Mouse (Mus musculus): ENCODE measurements around the gene Stk35.
A peak's percentile ranks its signal among the peaks of the same experiment; 100 is the strongest.

Stk35 gene

DNA sequence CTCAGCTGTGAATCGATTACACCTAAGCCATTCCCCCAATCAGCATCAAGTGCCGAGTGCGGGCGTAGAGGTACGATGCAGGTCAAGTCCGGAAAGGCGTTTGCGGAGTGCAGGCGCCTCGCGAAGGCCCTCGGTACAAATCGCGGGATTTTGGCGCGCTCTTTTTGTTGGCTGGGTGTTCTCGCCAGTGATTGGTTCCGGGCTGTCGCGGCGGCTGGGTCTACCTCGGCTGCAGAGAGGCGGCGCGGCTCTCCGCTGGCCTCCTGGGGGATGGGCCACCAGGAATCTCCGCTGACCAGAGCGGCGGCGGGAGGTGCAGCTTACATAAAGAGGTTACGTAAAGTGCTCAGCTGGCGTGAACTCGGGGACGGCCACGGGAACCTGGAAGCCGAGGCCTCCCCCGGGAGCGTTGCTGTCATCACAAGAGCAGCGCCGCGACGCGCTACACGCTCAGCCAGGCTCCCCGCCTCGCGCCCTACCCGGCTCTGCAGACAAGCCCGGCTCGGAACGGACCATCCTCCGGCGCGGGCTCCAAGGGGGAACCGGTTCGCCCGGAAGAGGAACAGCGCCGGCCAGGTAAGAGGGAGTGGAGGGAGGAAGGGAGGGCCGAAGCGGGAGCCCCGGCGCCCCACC, at the start of gene Stk35:
TSS of gene Stk35 (plus strand) at position 247 of the 633 bp plus-strand sequence.
- DNase-seq (ENCODE audit: low read depth) = peak; percentile 90

DNA sequence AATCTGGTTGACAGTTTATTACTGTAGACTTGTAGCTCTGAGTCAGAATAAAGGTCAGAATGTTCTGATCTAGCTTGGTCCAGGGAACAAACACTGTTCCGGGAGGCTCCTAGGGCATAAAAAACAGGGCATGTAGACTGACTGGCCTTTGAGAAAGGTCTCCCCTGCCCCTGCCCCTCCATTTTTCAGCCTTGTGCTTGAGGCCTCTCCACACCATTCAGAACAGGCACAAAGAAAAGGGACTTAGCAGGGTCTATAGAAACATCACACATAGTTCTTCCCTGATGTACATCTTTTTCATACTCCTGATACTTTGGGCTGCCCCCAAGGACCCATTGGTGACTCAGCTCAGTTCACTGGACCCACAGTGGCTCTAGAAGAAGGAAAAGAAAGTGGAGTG, 18.3 kb upstream of the Stk35 start:
- no peak for DNase-seq (ENCODE audit: low read depth)

DNA sequence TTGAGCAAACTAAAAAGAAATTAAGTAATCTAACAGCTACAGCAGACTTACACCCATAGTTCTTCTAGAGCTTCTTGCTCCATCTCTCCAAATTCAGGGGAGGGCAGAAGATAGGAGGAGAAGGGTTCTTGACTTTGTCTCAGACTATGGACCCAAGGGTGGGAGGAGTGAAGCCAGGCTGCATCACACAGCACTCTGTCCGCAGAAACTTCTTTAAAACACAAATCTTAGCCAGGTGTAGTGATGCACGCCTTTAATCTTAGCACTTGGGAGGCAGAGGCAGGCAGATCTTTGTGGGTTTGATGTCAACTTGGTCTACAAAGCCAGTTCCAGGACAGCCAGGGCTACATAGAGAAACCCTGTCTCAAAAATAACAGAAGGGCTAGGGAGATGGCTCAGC, 3.8 kb upstream of the Stk35 start:
- no peak for DNase-seq (ENCODE audit: low read depth)

DNA sequence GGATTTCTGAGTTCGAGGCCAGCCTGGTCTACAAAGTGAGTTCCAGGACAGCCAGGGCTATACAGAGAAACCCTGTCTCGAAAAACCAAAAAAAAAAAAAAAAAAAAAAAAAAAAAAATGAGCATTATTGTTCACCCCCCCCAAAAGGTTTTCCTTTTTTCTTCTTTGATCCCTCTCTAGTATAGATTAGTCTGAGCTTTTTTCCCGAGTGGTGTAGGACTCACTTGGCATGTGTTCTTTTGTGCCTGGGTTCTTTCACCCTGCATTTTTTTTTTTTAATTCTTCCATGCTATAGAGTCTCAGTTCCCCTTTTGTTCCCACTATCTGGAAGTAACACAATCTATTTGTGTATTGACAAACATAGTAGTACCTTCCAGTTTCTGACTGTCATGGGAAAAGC, 2.6 kb upstream of the Stk35 start:
- DNase-seq (ENCODE audit: low read depth) = no peak

DNA sequence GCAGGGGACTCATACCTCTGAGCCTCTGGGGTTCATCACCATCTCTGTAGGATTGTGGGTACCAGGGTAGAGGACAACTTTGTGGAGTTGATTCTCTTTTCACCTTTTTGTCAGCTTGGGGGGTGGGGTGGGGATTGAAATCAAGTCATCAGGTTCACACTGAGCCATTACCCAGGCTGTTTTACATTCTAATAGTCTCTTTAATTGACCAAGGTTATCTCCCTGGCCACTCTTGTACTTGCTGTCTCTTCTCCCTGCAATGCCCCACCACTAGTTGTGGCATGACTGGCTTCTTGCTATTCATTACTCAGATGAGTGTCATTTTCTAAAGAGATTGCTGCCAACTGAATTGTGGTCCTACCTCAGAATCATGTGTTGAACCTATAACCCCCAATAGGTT, 1.9 kb upstream of the Stk35 start:
- DNase-seq (ENCODE audit: low read depth) = no peak

DNA sequence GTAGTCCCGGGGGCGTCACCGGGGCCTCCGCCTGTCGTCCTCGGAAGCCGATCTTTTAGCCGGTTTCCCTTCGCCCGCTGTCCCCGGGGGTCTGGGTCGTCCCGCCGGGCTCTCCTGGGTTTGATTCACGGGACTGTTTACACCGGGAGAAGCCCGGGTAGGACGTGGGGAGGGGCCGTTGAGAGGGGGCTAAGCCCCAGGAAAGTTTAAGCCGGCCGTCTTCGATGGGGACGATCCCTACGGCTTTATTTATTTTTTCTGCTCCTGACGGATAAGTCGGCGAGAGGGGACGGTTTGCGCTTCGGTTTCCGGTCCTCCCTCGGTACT, 550 bp downstream of the Stk35 start:
- DNase-seq (ENCODE audit: low read depth) = no peak

DNA sequence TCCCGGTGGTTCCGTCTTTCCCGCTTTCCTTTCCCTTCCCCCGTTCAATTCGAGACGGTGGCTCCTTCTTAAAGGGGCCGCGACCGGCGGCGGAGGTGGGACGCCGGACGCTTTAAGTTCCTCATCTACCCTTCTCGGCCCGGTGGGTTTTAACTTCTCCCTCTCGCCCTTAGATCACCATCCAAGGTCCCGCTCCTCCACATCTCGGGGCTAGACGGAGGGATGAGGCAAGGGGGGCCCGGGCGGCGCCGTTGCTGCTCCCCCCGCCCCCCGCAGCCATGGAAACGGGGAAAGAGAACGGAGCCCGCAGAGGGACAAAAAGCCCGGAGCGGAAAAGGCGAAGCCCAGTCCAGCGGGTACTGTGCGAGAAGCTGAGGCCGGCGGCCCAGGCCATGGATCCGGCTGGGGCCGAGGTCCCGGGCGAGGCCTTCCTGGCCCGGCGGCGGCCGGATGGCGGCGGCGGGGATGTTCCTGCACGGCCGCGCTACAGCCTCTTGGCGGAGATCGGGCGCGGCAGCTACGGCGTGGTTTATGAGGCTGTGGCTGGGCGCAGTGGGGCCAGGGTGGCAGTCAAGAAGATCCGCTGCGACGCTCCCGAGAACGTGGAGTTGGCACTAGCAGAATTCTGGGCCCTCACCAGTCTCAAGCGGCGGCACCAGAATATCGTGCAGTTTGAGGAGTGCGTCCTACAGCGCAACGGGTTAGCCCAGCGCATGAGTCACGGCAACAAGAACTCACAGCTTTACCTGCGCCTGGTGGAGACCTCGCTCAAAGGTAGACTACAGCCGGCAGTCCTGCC, 1.1 kb downstream of the Stk35 start:
- peak; percentile 93 for DNase-seq (ENCODE audit: low read depth)

DNA sequence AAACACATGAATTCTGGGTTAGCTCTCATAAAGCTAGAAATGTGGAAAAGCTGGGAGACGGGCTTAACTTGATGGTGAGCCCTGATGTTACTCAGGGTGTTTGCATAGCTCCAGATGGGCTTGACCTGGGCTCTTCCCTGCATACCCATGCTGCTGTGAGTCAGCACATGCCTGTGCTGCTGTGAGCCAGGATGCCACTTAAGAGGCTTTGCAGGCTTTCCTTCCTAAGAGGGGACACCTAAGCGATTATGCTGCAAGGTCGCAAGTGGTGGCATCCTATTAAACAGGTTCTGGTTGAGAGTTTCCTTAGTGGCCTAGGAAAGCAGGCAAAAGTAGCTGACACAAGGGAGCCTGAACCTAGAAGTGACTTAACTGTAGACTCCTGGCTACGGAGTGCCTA, 5.2 kb downstream of the Stk35 start:
- no peak for DNase-seq (ENCODE audit: low read depth)

DNA sequence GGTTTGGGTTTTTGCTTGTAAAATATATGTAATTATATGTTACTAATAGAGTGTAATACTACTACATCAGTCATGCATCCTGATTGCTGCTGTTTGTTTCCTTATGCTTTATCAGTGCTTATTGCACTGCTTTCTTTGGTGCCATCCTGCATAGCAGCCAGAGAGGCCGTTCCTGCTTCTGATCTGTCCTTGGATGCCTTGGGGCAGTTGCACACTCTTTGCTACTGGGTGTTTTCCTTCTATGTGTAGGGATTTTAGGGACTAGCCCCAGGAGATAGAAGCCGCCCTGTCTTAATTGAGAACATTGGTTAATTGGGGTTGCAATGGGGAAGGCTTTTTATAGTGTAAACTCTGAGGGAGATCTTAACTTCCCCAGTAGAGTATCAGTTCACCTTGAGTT, 6.2 kb downstream of the Stk35 start:
- DNase-seq (ENCODE audit: low read depth) = no peak

DNA sequence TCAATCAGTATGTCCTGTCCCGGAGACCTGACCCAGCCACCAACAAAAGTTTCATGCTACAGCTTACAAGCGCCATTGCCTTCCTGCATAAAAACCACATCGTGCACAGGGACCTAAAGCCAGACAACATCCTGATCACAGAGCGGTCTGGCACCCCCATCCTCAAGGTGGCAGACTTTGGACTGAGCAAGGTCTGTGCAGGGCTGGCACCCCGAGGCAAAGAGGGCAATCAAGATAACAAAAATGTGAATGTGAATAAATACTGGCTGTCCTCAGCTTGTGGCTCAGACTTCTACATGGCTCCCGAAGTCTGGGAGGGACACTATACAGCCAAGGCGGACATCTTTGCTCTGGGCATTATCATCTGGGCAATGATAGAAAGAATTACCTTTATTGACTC, 10.2 kb downstream of the Stk35 start:
- DNase-seq (ENCODE audit: low read depth) = no peak

DNA sequence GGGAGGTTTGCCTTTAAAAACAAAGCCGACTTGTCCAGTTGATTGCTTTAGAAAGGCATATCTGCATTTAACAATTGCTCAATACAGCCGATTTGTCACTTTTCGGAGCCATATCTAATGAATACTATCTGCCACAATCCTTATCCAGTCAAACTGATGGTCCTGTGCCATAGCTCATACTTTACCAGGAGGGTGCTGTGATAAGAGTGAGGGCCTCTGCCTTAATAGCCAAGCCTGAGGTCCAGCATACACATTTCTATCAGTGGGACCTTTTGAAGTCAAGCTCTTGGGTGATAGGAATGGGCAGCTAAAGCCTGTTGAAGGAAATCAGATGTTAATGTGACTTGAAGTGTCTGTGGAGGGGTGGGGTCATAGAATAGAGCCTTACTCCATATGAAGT, 13.7 kb downstream of the Stk35 start:
- no peak for DNase-seq (ENCODE audit: low read depth)

DNA sequence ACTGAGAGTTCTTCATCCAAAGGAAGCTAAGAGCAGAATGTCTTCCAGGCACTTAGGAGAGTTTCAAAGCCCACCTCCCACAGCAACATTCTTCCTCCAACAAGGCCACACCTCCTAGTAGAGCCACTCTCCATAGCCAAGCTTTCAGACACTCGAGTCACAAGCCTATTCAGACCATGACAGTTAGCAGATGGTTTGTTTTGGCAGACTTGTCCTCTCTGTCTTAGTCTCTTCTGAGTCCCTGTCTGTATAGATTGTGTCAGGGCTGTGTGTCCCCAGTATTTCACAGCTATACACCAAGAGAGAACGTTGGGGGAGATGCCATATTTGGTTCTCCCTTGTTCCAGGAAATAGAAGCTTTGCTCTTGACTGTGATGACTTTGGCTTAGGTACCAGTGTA, 14.8 kb downstream of the Stk35 start:
- DNase-seq (ENCODE audit: low read depth) = no peak

DNA sequence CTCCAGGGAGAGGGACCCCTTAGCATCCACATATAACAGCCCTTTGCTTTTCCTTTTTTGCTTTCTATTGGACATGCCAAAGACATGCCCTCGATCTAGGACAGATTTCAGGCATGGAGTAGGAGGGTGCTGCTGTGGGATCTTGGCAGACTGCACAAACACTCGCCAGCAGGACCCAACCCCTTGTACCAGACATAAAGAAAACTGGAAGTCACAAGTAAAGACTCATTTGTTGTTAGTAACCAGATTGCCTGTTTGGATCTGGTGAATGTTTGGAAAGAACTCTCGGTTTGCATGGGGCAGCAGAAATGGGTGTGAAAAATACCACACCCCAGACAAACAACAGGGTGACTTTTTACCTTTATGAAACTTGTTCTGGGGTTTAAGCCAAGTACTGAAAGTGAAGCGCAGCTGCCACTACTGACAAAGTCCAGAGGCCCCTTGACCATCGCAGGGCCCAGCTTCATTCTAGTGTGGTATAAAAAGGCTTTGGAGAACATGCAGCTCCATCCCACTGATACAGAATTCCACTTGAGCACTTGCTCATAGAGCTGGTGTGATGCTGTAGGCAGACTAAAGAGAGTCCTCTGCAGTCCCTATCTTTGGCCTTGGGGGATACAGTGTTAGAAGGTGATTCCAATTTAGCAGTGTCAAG, 17.4 kb downstream of the Stk35 start:
- DNase-seq (ENCODE audit: low read depth) = peak; percentile 8

DNA sequence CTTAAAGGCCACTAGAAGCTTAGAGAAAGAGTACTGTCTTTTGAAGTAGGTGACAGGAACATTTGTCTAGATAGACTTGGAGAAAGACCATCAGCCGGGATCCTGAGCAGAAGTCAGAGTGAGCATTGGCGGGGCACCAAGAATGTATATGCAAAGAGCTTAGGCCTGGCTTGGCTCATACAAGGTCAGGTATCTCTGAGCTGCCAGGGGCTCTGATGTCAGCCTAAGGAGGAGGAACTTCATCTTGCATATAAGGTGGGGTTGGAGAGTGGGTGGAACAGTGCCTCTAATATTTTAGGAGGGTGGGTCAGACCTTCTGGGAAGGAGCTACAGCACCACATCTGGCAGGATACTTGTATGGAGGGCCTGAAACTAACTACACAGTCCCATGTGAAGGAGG, 18.6 kb downstream of the Stk35 start:
- peak; percentile 54 for DNase-seq (ENCODE audit: low read depth)

DNA sequence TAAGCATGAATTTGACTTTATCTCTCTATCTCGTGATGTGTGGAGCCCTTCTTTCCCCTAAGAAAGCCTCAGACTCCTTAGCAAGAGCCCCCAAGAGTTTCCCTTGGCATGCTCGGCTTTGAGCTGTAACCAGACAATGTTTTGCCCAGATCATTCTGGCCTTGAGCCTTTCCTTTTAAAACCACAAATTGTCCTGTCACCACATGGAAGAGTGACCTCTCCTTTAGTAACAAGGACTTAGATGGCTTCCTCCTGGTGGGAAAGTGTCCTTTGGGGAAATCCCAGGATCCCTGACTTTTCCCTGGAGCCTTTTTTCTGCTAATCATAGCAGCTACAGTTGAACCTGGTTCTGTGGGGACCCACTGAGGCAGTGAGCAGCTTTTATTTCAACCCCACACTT, 19.2 kb downstream of the Stk35 start:
- DNase-seq (ENCODE audit: low read depth) = no peak

DNA sequence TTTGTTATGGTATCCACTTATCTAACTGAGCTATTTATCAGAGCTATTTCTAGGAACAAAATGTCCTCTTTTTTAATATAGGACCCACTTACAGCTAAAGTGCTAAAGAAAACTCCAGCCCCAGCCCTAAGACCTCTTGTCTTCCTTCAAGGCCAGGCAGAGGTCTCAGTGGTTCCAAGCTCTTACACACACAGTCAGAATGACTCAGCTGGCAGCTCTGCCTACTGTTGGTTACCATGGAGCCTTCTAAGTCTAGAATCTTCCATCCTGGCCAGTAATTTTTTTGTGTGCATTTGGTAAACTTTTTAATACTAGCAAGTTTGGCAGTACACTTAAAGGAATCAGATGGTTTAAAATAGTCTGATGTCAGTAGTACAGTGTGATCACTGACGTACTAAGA, 19.6 kb downstream of the Stk35 start:
- peak; percentile 83 for DNase-seq (ENCODE audit: low read depth)

DNA sequence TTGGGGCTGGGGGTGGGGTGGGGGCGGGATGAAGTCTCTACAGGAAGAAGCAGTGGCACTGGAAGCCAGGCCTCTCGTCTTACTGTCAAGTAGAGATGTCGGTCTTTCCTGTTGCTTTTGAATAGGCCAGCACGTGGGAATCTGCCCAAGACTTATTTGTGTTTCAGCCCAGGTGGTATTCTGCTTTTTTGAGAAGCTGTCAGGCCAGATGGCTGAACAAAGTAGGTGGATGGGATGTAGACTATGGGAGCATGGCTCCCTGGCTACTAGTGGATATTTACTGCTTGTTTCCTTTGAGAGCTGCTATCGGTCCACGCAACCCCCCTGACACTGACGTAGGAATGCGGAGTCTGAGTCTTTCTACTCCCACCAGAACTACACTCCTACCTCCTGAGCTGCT, 20.7 kb downstream of the Stk35 start:
- no peak for DNase-seq (ENCODE audit: low read depth)

DNA sequence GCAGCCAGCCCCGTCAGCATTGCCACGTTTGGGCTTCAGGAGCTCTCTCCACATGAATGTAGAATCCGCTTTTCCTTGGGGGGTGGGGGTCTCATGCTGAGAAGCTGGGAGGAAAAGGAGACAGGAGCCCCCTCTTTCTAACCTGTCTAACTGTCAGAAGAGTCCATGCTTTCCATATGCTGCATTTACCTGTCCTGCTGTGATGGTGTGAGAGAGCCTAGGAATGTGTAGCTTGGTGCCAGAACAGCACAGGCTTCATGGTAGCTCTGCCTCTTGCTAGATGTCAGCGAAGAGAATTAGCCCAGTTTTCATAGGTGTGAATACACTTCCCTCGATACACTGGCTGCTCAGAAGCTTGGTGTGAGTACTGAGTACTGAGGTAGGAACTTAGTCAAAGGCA, 21.3 kb downstream of the Stk35 start:
- no peak for DNase-seq (ENCODE audit: low read depth)

DNA sequence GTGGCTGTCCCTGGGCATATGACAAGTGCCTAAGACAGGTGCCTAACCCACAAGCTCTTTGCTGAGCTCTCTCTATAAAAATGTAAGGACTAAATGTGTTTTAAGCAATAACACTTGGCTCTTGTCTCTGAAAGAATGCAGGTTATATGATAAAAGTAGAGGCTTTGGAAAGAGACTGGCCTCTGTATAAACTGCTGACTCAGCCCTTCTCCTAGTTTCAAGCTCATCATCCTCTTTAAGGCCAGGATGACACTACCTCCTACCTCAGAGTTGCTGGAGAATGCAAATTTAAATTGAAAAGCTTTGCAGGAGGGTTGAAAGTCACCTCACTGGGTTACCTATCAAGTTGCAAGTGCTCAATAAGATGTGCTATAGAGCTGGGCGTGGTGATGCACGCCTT, 23.0 kb downstream of the Stk35 start:
- DNase-seq (ENCODE audit: low read depth) = no peak

DNA sequence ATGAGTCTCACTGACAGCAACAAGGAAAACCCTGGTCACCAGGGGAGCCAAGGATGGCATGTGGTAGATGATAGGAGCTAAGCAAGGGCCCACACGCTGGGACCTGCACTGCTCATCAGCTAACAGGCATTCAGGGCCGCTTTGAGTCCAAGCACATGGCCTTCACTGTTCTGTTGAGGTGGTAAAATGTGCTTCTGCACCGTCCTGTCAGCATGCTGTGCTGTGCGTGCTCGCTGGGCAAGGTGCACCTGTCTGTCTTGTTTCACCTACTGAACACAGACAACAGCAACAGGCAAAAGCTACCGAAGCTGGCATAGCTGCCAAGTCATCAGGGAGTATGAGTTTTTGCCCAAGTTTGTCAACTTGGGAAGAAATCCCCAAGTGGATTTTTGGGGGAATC, 23.9 kb downstream of the Stk35 start:
- DNase-seq (ENCODE audit: low read depth) = no peak

DNA sequence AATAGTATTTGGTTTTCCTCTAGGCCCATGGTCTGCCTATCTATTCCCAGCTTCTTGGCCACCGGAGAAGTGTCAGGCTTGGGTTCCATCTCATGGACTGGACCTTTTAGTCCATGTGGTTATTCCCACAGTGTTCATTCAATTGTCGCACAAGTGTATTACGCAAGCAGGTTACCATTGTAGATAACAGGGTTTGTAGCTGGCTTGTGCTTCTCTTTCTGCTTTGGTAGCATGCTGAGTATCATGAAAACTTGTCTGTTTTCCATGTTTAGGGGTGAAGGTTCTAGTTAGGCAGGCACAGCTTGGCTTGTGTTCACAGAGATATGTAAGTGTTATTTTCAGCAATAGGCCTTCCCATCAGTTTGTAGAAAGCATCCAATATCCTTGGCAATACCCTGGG, 25.8 kb downstream of the Stk35 start:
- DNase-seq (ENCODE audit: low read depth) = no peak

DNA sequence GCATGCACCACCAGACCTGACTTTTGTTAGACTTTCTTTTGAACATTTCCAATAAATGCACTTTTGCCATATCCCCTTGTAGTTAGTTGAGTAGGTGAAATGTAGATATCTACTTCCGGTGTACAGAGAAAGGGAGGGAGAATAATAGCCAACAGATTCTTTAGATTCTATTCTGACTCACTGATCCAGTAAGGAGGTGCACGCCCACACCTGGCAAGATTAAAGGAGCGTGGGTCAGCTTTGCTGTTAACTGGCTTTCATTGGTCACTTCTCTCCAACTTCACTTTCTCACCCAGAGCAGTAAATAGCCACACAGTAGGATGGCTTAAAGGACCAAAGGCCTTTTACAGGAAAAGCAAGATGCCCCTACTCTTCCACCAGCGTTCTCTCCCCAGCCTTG, 32.7 kb downstream of the Stk35 start:
- DNase-seq (ENCODE audit: low read depth) = peak; percentile 60

DNA sequence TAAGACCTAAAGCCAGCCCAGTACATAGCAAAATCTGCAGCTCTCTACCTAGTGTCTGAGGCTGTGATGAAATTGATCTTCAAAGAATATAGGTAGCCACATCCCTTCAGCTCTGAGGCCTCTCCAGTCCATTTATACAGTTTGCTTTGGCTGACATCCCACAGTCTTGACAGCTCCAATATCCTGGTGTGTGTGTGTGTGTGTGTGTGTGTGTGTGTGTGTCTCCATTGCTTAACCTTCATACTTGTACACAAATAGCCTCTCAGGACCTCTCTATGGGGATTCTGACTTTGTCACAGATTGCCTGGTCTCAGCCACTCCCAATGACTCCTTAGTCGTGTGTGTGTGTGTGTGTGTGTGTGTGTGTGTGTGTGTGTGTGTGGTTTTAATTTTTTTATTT, 33.9 kb downstream of the Stk35 start:
- no peak for DNase-seq (ENCODE audit: low read depth)

DNA sequence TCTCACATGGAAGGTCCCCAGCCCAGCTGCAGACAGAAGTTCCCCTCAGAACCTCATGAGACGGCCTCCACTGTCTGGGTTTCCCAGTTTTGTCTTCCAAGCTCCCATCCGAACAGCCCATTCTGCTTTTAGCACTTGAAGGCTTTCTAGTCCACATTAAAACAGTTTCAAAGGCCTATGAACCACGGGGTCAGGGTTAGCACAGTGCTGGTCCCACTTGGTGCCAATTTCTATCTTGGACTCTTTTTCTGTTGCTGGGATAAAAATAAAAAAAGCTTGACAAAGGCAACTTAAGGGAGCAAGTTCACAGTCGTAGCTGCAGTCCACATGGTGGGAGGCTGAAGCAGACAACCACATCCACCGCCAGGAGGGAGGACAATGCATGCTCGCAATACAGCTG, 34.6 kb downstream of the Stk35 start:
- DNase-seq (ENCODE audit: low read depth) = no peak
